Mouse (Mus musculus): ENCODE measurements around the gene Efnb3. TPM values are rescaled to one million over a fixed set of nuclear protein-coding genes. Genes with fewer than 3 reads are reported as not detected.
"Not testable (repeated sequence)": the region's sequence is repeated elsewhere in the genome, so short reads cannot be mapped to it uniquely, and the experiment has no call there.

Gene Efnb3
- polyA plus RNA-seq, 1 experiment from 2014 or later, result 27.9 TPM

- H3K4me1 ChIP-seq, result peaks cover 100% of the 10 kb centered on the region
- WGBS, result 11% methylated on average over 14 of the region's 14 CpGs
- peak; percentile 67 for DNase-seq (ENCODE audit: extremely low spot score, low spot score)
- H3K4me3 ChIP-seq, result peak overlapping the region; percentile 84
- no peaks in the 10 kb centered on the region for H3K9me3 ChIP-seq
- H3K27me3 ChIP-seq (ENCODE audit: poor library complexity, severe bottlenecking), result peaks cover 54% of the 10 kb centered on the region
- peaks cover 45% of the 10 kb centered on the region for H3K36me3 ChIP-seq (replicated peaks)
- peak overlapping the region; percentile 69 for H3K27ac ChIP-seq
Observed at GRCm38 (mm10) chr11:69557381-69557958, 2.5 kb downstream of the Efnb3 start.

GRCm38 (mm10) chr11:69554539-69555140 is 5.4 kb downstream of the Efnb3 start:
- peaks cover 94% of the 10 kb centered on the region for H3K4me1 ChIP-seq
- peaks cover 43% of the 10 kb centered on the region for H3K27me3 ChIP-seq (ENCODE audit: poor library complexity, severe bottlenecking)

GRCm38 (mm10) chr11:69553341-69553721 is 6.7 kb downstream of the Efnb3 start:
- DNase-seq (ENCODE audit: extremely low spot score, low spot score), result no peak
- no peaks in the 10 kb centered on the region for H3K9me3 ChIP-seq
- peaks cover 48% of the 10 kb centered on the region for H3K27me3 ChIP-seq (ENCODE audit: poor library complexity, severe bottlenecking)
- peak overlapping the region; percentile 88 for H3K27ac ChIP-seq
- peaks cover 94% of the 10 kb centered on the region for H3K4me1 ChIP-seq
- 0% methylated on average over 2 of the region's 2 CpGs for WGBS
- peak overlapping the region; percentile 38 for H3K4me3 ChIP-seq
- peaks cover 29% of the 10 kb centered on the region for H3K36me3 ChIP-seq (replicated peaks)

More at GRCm38 (mm10) chr11:69554539-69555140, 5.4 kb downstream of the Efnb3 start:
- no peak overlapping the region for H3K4me3 ChIP-seq
- no peaks in the 10 kb centered on the region for H3K9me3 ChIP-seq
- H3K27ac ChIP-seq, result peak overlapping the region; percentile 88
- 79% methylated on average over 5 of the region's 5 CpGs for WGBS
- no peak for DNase-seq (ENCODE audit: extremely low spot score, low spot score)
- H3K36me3 ChIP-seq (replicated peaks), result peaks cover 29% of the 10 kb centered on the region

- peaks cover 29% of the 10 kb centered on the region for H3K36me3 ChIP-seq (replicated peaks)
- 22% methylated on average over 14 of the region's 14 CpGs for WGBS
- H3K27ac ChIP-seq, result peak overlapping the region; percentile 88
- peak; percentile 89 for DNase-seq (ENCODE audit: extremely low spot score, low spot score)
- no peaks in the 10 kb centered on the region for H3K9me3 ChIP-seq
- H3K4me3 ChIP-seq, result peak overlapping the region; percentile 38
- peaks cover 94% of the 10 kb centered on the region for H3K4me1 ChIP-seq
- peaks cover 48% of the 10 kb centered on the region for H3K27me3 ChIP-seq (ENCODE audit: poor library complexity, severe bottlenecking)
Observed at GRCm38 (mm10) chr11:69552622-69553340, 7.2 kb downstream of the Efnb3 start.

- H3K36me3 ChIP-seq (replicated peaks), result peaks cover 22% of the 10 kb centered on the region
- no peak for DNase-seq (ENCODE audit: extremely low spot score, low spot score)
- no peaks in the 10 kb centered on the region for H3K9me3 ChIP-seq
- no peak overlapping the region for H3K4me3 ChIP-seq
- 71% methylated on average over 4 of the region's 4 CpGs for WGBS
- H3K4me1 ChIP-seq, result peaks cover 94% of the 10 kb centered on the region
- 0 out of 2 replicates have a peak overlapping the region, but pooled peaks have one; percentile 62 for H3K27ac ChIP-seq
- peaks cover 36% of the 10 kb centered on the region for H3K27me3 ChIP-seq (ENCODE audit: poor library complexity, severe bottlenecking)
Observed at GRCm38 (mm10) chr11:69551310-69551709, 8.7 kb downstream of the Efnb3 start.

GRCm38 (mm10) chr11:69549060-69549656 is 10.8 kb downstream of the Efnb3 start, which contains the start of gene Dnah2:
Gene Dnah2 (minus strand): TSS chr11:69549110.
- H3K4me1 ChIP-seq, result peaks cover 92% of the 10 kb centered on the region
- 58% methylated on average over 12 of the region's 12 CpGs for WGBS
- peaks cover under 1% of the 10 kb centered on the region for H3K36me3 ChIP-seq (replicated peaks)
- no peaks in the 10 kb centered on the region for H3K9me3 ChIP-seq
- DNase-seq (ENCODE audit: extremely low spot score, low spot score), result no peak
- H3K27me3 ChIP-seq (ENCODE audit: poor library complexity, severe bottlenecking), result peaks cover 29% of the 10 kb centered on the region
- H3K27ac ChIP-seq, result peak within 1 kb of the TSS; percentile 95
- peak within 1 kb of the TSS; percentile 4; the same call in 1 of the 2 replicates for H3K4me3 ChIP-seq

- Histone ChIP-seq H3K27me3 (ENCODE audit: poor library complexity, severe bottlenecking) (peaks cover 29% of the 10 kb centered on the region), H3K9me3 (no peaks in the 10 kb centered on the region), H3K4me3 (peak overlapping the region; percentile 63), H3K4me1 (peaks cover 87% of the 10 kb centered on the region), H3K36me3 (replicated peaks) (no peaks in the 10 kb centered on the region), H3K27ac (peak overlapping the region; percentile 95)
- peak; percentile 66 for DNase-seq (ENCODE audit: extremely low spot score, low spot score)
- 7% methylated on average over 15 of the region's 15 CpGs for WGBS
Observed at GRCm38 (mm10) chr11:69547071-69547470, 12.9 kb downstream of the Efnb3 start.

- H3K27ac ChIP-seq, result peak overlapping the region; percentile 95
- no peaks in the 10 kb centered on the region for H3K9me3 ChIP-seq
- under 1% methylated on average over 44 of the region's 44 CpGs for WGBS
- H3K4me3 ChIP-seq, result peak overlapping the region; percentile 63
- DNase-seq (ENCODE audit: extremely low spot score, low spot score), result peak; percentile 81
- H3K27me3 ChIP-seq (ENCODE audit: poor library complexity, severe bottlenecking), result peaks cover 29% of the 10 kb centered on the region
- H3K4me1 ChIP-seq, result peaks cover 85% of the 10 kb centered on the region
- no peaks in the 10 kb centered on the region for H3K36me3 ChIP-seq (replicated peaks)
Observed at GRCm38 (mm10) chr11:69546423-69547053, 13.5 kb downstream of the Efnb3 start.

- peak overlapping the region; percentile 95 for H3K27ac ChIP-seq
- peak; percentile 54 for DNase-seq (ENCODE audit: extremely low spot score, low spot score)
- H3K4me3 ChIP-seq, result peak overlapping the region; percentile 63
- WGBS, result 10% methylated on average over 7 of the region's 7 CpGs
- H3K27me3 ChIP-seq (ENCODE audit: poor library complexity, severe bottlenecking), result peaks cover 29% of the 10 kb centered on the region
- H3K4me1 ChIP-seq, result peaks cover 79% of the 10 kb centered on the region
- H3K36me3 ChIP-seq (replicated peaks), result no peaks in the 10 kb centered on the region
- H3K9me3 ChIP-seq, result no peaks in the 10 kb centered on the region
Observed at GRCm38 (mm10) chr11:69545957-69546356, 14.0 kb downstream of the Efnb3 start.

GRCm38 (mm10) chr11:69543598-69543997 is 16.4 kb downstream of the Efnb3 start:
- 29% methylated on average over 3 of the region's 3 CpGs for WGBS
- Histone ChIP-seq H3K4me3 (no peak overlapping the region; the same call in 1 of the 2 replicates), H3K27ac (peak overlapping the region; percentile 74), H3K27me3 (ENCODE audit: poor library complexity, severe bottlenecking) (peaks cover 10% of the 10 kb centered on the region), H3K9me3 (no peaks in the 10 kb centered on the region), H3K4me1 (peaks cover 66% of the 10 kb centered on the region), H3K36me3 (replicated peaks) (no peaks in the 10 kb centered on the region)
- no peak for DNase-seq (ENCODE audit: extremely low spot score, low spot score)

GRCm38 (mm10) chr11:69541741-69542140 is 18.3 kb downstream of the Efnb3 start:
- DNase-seq (ENCODE audit: extremely low spot score, low spot score); H3K9me3 ChIP-seq; H3K27ac ChIP-seq; H3K4me3 ChIP-seq; H3K27me3 ChIP-seq (ENCODE audit: poor library complexity, severe bottlenecking); H3K36me3 ChIP-seq (replicated peaks): not testable (repeated sequence)
- 85% methylated on average over 2 of the region's 3 CpGs for WGBS
- peaks cover 56% of the 10 kb centered on the region for H3K4me1 ChIP-seq

- Histone ChIP-seq H3K4me3 (no peak overlapping the region), H3K9me3 (no peaks in the 10 kb centered on the region), H3K4me1 (peaks cover 46% of the 10 kb centered on the region), H3K36me3 (replicated peaks) (no peaks in the 10 kb centered on the region), H3K27me3 (ENCODE audit: poor library complexity, severe bottlenecking) (no peaks in the 10 kb centered on the region), H3K27ac (no peak overlapping the region)
- 91% methylated on average over 2 of the region's 2 CpGs for WGBS
- no peak for DNase-seq (ENCODE audit: extremely low spot score, low spot score)
Observed at GRCm38 (mm10) chr11:69540700-69541099, 19.3 kb downstream of the Efnb3 start.

Measured in forebrain, embryonic 10.5 days (tissue).